Mouse (Mus musculus) small intestine, adult 2 months (tissue): ENCODE measurements around the gene Cox7a1.

ENCODE experiments used
- CTCF ChIP-seq: fragments of 200-500 bp; IDR thresholded peaks from 2 replicates; pipeline ENCODE4 v1.5.1; 2012; ENCODE audit warnings: low read depth, mild to moderate bottlenecking, control low read depth, inconsistent platforms, low read length, moderate library complexity, mixed read lengths; ENCODE audit not compliant: insufficient replicate concordance, insufficient read length; ENCODE audit errors: extremely low read depth
- POLR2A ChIP-seq: fragments of 200-500 bp; IDR thresholded peaks from 2 replicates; pipeline ENCODE4 v1.6.1; 2012; ENCODE audit warnings: low read depth, mild to moderate bottlenecking, control low read depth, inconsistent platforms, low read length, moderate library complexity

- TF ChIP-seq CTCF: no peak
- TF ChIP-seq POLR2A: no peak
These were observed 51.7 kb downstream of the Cox7a1 start, which contains the start of gene Ovol3 for GRCm38 (mm10) chr7:30235625-30236024.
